Mouse (Mus musculus): Measurements from ENCODE around the gene Lrrc74b. TPM values are rescaled to one million over a fixed set of nuclear protein-coding genes. Genes with fewer than 3 reads are reported as not detected.

The Lrrc74b gene
- total and polyA plus RNA-seq, 3 experiments: 0.61 TPM; not detected in 2

- DNase-seq: no peak
- 54% methylated on average over 10 of the region's 10 CpGs for WGBS
- H3K79me2 ChIP-seq (replicated peaks; ENCODE audit: control insufficient read depth, insufficient read depth, low read length): no peaks in the 10 kb centered on the region
- TF ChIP-seq EP300 (IDR thresholded peaks at IDR 0.05; ENCODE audit: insufficient read depth, low read depth, low read length) (no peak), CTCF (IDR thresholded peaks at IDR 0.05) (no peak), POLR2A (IDR thresholded peaks at IDR 0.05; ENCODE audit: insufficient read depth, low read depth, low read length) (no peak)
- no peak overlapping the region for H3K4me3 ChIP-seq
- intact Hi-C loops (cut with DNase I): no loop called here
- no peaks in the 10 kb centered on the region for H3K27me3 ChIP-seq (ENCODE audit: control insufficient read depth, insufficient read depth, low read length)
- peaks cover 4% of the 10 kb centered on the region for H3K4me1 ChIP-seq (ENCODE audit: control insufficient read depth, insufficient read depth, low read length)
- no peaks in the 10 kb centered on the region for H3K36me3 ChIP-seq (ENCODE audit: control insufficient read depth, insufficient read depth, low read length)
- H3K9ac ChIP-seq (ENCODE audit: low read depth, low read length): no peak overlapping the region
- H3K27ac ChIP-seq: no peak overlapping the region
Measured at GRCm38 (mm10) chr16:17499249-17499883, 61.7 kb downstream of the Lrrc74b start.

- DNase-seq: peak; percentile 42
- Histone ChIP-seq H3K27me3 (ENCODE audit: control insufficient read depth, insufficient read depth, low read length) (no peaks in the 10 kb centered on the region), H3K27ac (no peak overlapping the region), H3K4me3 (no peak overlapping the region), H3K9ac (ENCODE audit: low read depth, low read length) (no peak overlapping the region), H3K4me1 (ENCODE audit: control insufficient read depth, insufficient read depth, low read length) (peaks cover 4% of the 10 kb centered on the region), H3K79me2 (replicated peaks; ENCODE audit: control insufficient read depth, insufficient read depth, low read length) (no peaks in the 10 kb centered on the region), H3K36me3 (ENCODE audit: control insufficient read depth, insufficient read depth, low read length) (no peaks in the 10 kb centered on the region)
- no peak for TF ChIP-seq CTCF (IDR thresholded peaks at IDR 0.05)
- no peak for TF ChIP-seq EP300 (IDR thresholded peaks at IDR 0.05; ENCODE audit: insufficient read depth, low read depth, low read length)
- 26% methylated on average over 2 of the region's 2 CpGs for WGBS
- intact Hi-C loops (cut with DNase I): no loop called here
Measured at GRCm38 (mm10) chr16:17496499-17497305, 64.3 kb downstream of the Lrrc74b start.

Other genes with a start within 250 kb of the Lrrc74b start
- gene Serpind1, start 229.9 kb downstream of the Lrrc74b start, total RNA-seq (2021): 1 to 10 TPM; 1.2 to 1.6 TPM
- gene Serpind1, start 229.9 kb downstream of the Lrrc74b start, polyA plus RNA-seq (2012; rRNA removed): 0.12 and 1.0 TPM in 2 replicates
- 10 to 100 TPM; 15.5 to 17.0 TPM for gene Snap29, start 155.3 kb downstream of the Lrrc74b start, total RNA-seq (2021)
- 5.0 and 8.1 TPM in 2 replicates for gene Snap29, start 155.3 kb downstream of the Lrrc74b start, polyA plus RNA-seq (2012; rRNA removed)
- 10 to 100 TPM; 56.4 to 57.1 TPM for gene Pi4ka, start 154.9 kb downstream of the Lrrc74b start, total RNA-seq (2021)
- 49.0 and 61.2 TPM in 2 replicates for gene Pi4ka, start 154.9 kb downstream of the Lrrc74b start, polyA plus RNA-seq (2012; rRNA removed)
- gene Crkl, start 109.3 kb downstream of the Lrrc74b start, total RNA-seq (2021): 10 to 100 TPM; 26.2 to 27.2 TPM
- gene Crkl, start 109.3 kb downstream of the Lrrc74b start, polyA plus RNA-seq (2012; rRNA removed): 31.2 and 36.5 TPM in 2 replicates
- under 1 TPM in 1 of 2 experiments, not detected in 1; 0.14 TPM for gene Aifm3, start 71.6 kb downstream of the Lrrc74b start, total RNA-seq (2021)
- 0.08 and 0.09 TPM in 2 replicates for gene Aifm3, start 71.6 kb downstream of the Lrrc74b start, polyA plus RNA-seq (2012; rRNA removed)
- 10 to 100 TPM; 24.3 to 28.5 TPM for gene Lztr1, start 52.6 kb downstream of the Lrrc74b start, total RNA-seq (2021)
- gene Lztr1, start 52.6 kb downstream of the Lrrc74b start, polyA plus RNA-seq (2012; rRNA removed): 98.0 and 104 TPM in 2 replicates
- gene Thap7, start 30.1 kb downstream of the Lrrc74b start, total RNA-seq (2021): 10 to 100 TPM; 13.3 to 16.0 TPM
- 32.2 and 32.3 TPM in 2 replicates for gene Thap7, start 30.1 kb downstream of the Lrrc74b start, polyA plus RNA-seq (2012; rRNA removed)
- under 1 TPM; 0.78 to 0.89 TPM for gene P2rx6, start 638 bp upstream of the Lrrc74b start, total RNA-seq (2021)
- 2.9 and 3.7 TPM in 2 replicates for gene P2rx6, start 638 bp upstream of the Lrrc74b start, polyA plus RNA-seq (2012; rRNA removed)
- 1 to 10 TPM; 2.3 to 2.9 TPM for gene Slc7a4, start 22.0 kb upstream of the Lrrc74b start, total RNA-seq (2021)
- gene Slc7a4, start 22.0 kb upstream of the Lrrc74b start, polyA plus RNA-seq (2012; rRNA removed): 3.7 and 5.7 TPM in 2 replicates
- gene Smpd4, start 58.1 kb upstream of the Lrrc74b start, total RNA-seq (2021): 10 to 100 TPM; 16.9 to 18.4 TPM
- 45.9 and 46.9 TPM in 2 replicates for gene Smpd4, start 58.1 kb upstream of the Lrrc74b start, polyA plus RNA-seq (2012; rRNA removed)
- gene Ccdc74a, start 85.2 kb upstream of the Lrrc74b start, total RNA-seq (2021): under 1 TPM; 0.26 to 0.32 TPM
- gene Ccdc74a, start 85.2 kb upstream of the Lrrc74b start, polyA plus RNA-seq (2012; rRNA removed): 0.16 and 0.47 TPM in 2 replicates
- 10 to 100 TPM; 21.5 to 24.9 TPM for gene Med15, start 171.6 kb upstream of the Lrrc74b start, total RNA-seq (2021)
- gene Med15, start 171.6 kb upstream of the Lrrc74b start, polyA plus RNA-seq (2012; rRNA removed): 37.3 and 44.3 TPM in 2 replicates
- gene Klhl22, start 198.4 kb upstream of the Lrrc74b start, total RNA-seq (2021): 10 to 100 TPM; 17.3 to 18.6 TPM
- gene Klhl22, start 198.4 kb upstream of the Lrrc74b start, polyA plus RNA-seq (2012; rRNA removed): 23.6 and 30.2 TPM in 2 replicates
- gene Scarf2, start 236.0 kb upstream of the Lrrc74b start, total RNA-seq (2021): 1 to 10 TPM; 4.1 to 5.2 TPM
- gene Scarf2, start 236.0 kb upstream of the Lrrc74b start, polyA plus RNA-seq (2012; rRNA removed): 10.8 and 13.4 TPM in 2 replicates

Measured in heart, adult 2 months (tissue).